Mouse (Mus musculus) heart, adult 9 months (tissue): ENCODE measurements around the gene Cfap54.

ENCODE experiments used
- DNase-seq, 2 experiments: peaks; one replicate each; pipeline ENCODE4 v3.0.0; 2022; ENCODE audit warnings: low spot score in 2 of 2

The Cfap54 gene

GRCm38 (mm10) chr10:92782691-92783090 is 298.7 kb downstream of the Cfap54 start:
- DNase-seq: no peak

GRCm38 (mm10) chr10:92754359-92754758 is 327.1 kb downstream of the Cfap54 start:
- no peak for DNase-seq

GRCm38 (mm10) chr10:92730339-92730738 is 351.1 kb downstream of the Cfap54 start:
- DNase-seq: no peak

GRCm38 (mm10) chr10:92728723-92729122 is 352.7 kb downstream of the Cfap54 start:
- no peak for DNase-seq
